Mouse (Mus musculus) stomach, embryonic 15.5 days (tissue): ENCODE data around the gene Nt5c3b. TPM values are rescaled to one million over a fixed set of nuclear protein-coding genes. Genes with fewer than 3 reads are reported as not detected.

Source experiments
- ATAC-seq: fragments of 200-750 bp; cut with Nextera tagmentation; 2 replicates; pipeline ENCODE4 v1.8.0; 2017; ENCODE audit warnings: low read depth, moderate number of reproducible peaks, moderate TSS enrichment; ENCODE audit not compliant: insufficient read depth, low FRiP score
- H3K27ac ChIP-seq: fragments of 300-500 bp; sonication (generic); 2 replicates; pipeline ENCODE4 v1.5.1; 2015; ENCODE audit warnings: mild to moderate bottlenecking, inconsistent platforms
- H3K27me3 ChIP-seq: fragments of 300-500 bp; sonication (generic); replicated peaks from 2 replicates; pipeline ENCODE4 v1.6.1; 2015; ENCODE audit warnings: inconsistent platforms
- H3K36me3 ChIP-seq: fragments of 300-500 bp; sonication (generic); 2 replicates; pipeline ENCODE4 v1.6.1; 2015; ENCODE audit warnings: inconsistent platforms
- H3K4me1 ChIP-seq: fragments of 300-500 bp; sonication (generic); 2 replicates; pipeline ENCODE4 v1.6.1; 2015; ENCODE audit warnings: inconsistent platforms
- H3K4me2 ChIP-seq: fragments of 300-500 bp; sonication (generic); 2 replicates; pipeline ENCODE4 v1.6.1; 2015; ENCODE audit warnings: mild to moderate bottlenecking, inconsistent platforms
- H3K4me3 ChIP-seq: fragments of 300-500 bp; sonication (generic); replicated peaks from 2 replicates; pipeline ENCODE4 v1.5.1; 2015; ENCODE audit warnings: inconsistent platforms
- H3K9ac ChIP-seq: fragments of 300-500 bp; sonication (generic); 2 replicates; pipeline ENCODE4 v1.6.1; 2015; ENCODE audit warnings: inconsistent platforms
- H3K9me3 ChIP-seq: fragments of 300-500 bp; sonication (generic); 2 replicates; pipeline ENCODE4 v1.6.1; 2016; ENCODE audit warnings: inconsistent platforms
- WGBS: fragments of 180-500 bp; shearing (Covaris S2); methylation state at CpG from one replicate; pipeline ENCODE4 v1.1.7; 2015; 5-methylcytosine and 5-hydroxymethylcytosine counted together
- polyA plus RNA-seq: library from polyadenylated mRNA; unstranded; fragments of >200 nt; fragmentation: Nextera tagmentation; extraction: Ambion mirVana; gene quantifications from 2 replicates; pipeline ENCODE4 v1.2.1, GENCODE M21; 2015

Nt5c3b gene
- polyA plus RNA-seq, 1 experiment from 2014 or later = 108 TPM

DNA sequence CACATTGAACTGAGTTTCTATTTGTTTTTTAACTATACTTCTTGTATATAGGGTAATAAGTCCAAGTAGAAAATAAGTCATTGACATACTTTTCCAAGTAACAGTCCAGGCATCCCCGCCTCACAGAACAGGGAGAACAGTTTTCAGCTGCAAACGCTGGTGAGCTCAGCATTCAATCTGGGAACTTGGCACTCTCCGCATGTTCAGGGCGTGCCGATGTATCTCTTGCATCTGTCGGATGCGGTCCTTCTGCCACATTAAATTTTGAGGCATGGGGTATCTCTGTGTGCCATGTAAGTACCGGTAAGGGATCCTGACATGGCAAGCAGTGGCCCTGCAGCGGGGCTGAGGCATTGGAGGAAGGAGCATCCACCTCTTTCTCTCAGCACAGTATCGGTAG, 21.1 kb upstream of the Nt5c3b start:
- Histone ChIP-seq H3K4me3 (no peak overlapping the region), H3K4me2 (no peak overlapping the region), H3K27me3 (no peaks in the 10 kb centered on the region), H3K36me3 (peaks cover 15% of the 10 kb centered on the region), H3K9ac (no peak overlapping the region), H3K9me3 (no peaks in the 10 kb centered on the region), H3K4me1 (no peaks in the 10 kb centered on the region), H3K27ac (no peak overlapping the region)
- no peak for ATAC-seq
- WGBS = 94% methylated on average over 10 of the region's 10 CpGs

DNA sequence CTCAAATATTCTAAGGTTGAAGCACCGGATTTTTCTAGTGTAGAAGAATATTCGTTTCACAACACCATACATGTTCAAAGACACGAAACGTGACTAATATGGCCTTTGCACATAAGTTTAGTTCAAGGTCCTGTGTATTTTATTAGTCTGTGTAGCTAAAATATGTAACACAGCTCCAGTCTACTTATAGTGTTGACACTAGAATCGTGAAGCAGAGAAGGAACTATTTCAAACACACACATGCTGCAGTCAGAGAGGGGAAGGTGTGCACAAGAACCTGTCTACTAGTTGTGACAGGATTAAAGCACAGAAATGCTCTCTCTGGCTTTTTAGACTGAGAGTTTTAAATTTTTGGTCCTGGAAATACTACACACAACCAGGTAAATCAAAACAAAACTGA, 16.1 kb upstream of the Nt5c3b start:
- Histone ChIP-seq H3K27ac (no peak overlapping the region), H3K36me3 (peaks cover 3% of the 10 kb centered on the region), H3K9ac (no peak overlapping the region), H3K4me1 (no peaks in the 10 kb centered on the region), H3K4me3 (no peak overlapping the region), H3K4me2 (no peak overlapping the region), H3K27me3 (no peaks in the 10 kb centered on the region), H3K9me3 (no peaks in the 10 kb centered on the region)
- 77% methylated on average over 5 of the region's 5 CpGs for WGBS
- ATAC-seq = no peak

- 62% methylated on average over 4 of the region's 4 CpGs for WGBS
Measured at GRCm38 (mm10) chr11:100457247-100457646, 15.6 kb upstream of the Nt5c3b start.

GRCm38 (mm10) chr11:100442625-100443024, 1.0 kb upstream of the Nt5c3b start:
- ATAC-seq = no peak
- 85% methylated on average over 6 of the region's 6 CpGs for WGBS
- Histone ChIP-seq H3K4me2 (no peak overlapping the region), H3K4me3 (no peak overlapping the region), H3K36me3 (peaks cover 3% of the 10 kb centered on the region), H3K27ac (no peak overlapping the region), H3K4me1 (peaks cover 12% of the 10 kb centered on the region; the same call in 1 of the 2 replicates), H3K9ac (no peak overlapping the region), H3K9me3 (no peaks in the 10 kb centered on the region), H3K27me3 (no peaks in the 10 kb centered on the region)

More at GRCm38 (mm10) chr11:100457247-100457646, 15.6 kb upstream of the Nt5c3b start:
- H3K36me3 ChIP-seq = peaks cover 1% of the 10 kb centered on the region; the same call in 1 of the 2 replicates
- H3K27me3 ChIP-seq = no peaks in the 10 kb centered on the region
- no peak overlapping the region for H3K27ac ChIP-seq
- H3K4me3 ChIP-seq = no peak overlapping the region
- H3K4me1 ChIP-seq = no peaks in the 10 kb centered on the region
- no peak for ATAC-seq
- H3K4me2 ChIP-seq = no peak overlapping the region
- no peaks in the 10 kb centered on the region for H3K9me3 ChIP-seq
- no peak overlapping the region for H3K9ac ChIP-seq

- peak; percentile 96 for ATAC-seq
- Histone ChIP-seq H3K4me1 (peaks cover 12% of the 10 kb centered on the region; the same call in 1 of the 2 replicates), H3K36me3 (peaks cover 17% of the 10 kb centered on the region), H3K27me3 (no peaks in the 10 kb centered on the region), H3K4me2 (peak overlapping the region; percentile 76), H3K9me3 (no peaks in the 10 kb centered on the region), H3K9ac (peak overlapping the region; percentile 65), H3K4me3 (peak overlapping the region; percentile 67), H3K27ac (peak overlapping the region; percentile 37; the same call in 1 of the 2 replicates)
- 1% methylated on average over 52 of the region's 52 CpGs for WGBS
Measured at GRCm38 (mm10) chr11:100440691-100441522, 701 bp downstream of the Nt5c3b start.

GRCm38 (mm10) chr11:100437901-100438300, 3.7 kb downstream of the Nt5c3b start:
- Histone ChIP-seq H3K9me3 (no peaks in the 10 kb centered on the region), H3K27me3 (no peaks in the 10 kb centered on the region), H3K9ac (no peak overlapping the region), H3K4me3 (no peak overlapping the region), H3K4me2 (no peak overlapping the region), H3K27ac (no peak overlapping the region), H3K4me1 (peaks cover 12% of the 10 kb centered on the region; the same call in 1 of the 2 replicates), H3K36me3 (peaks cover 29% of the 10 kb centered on the region)
- ATAC-seq = no peak
- WGBS = 59% methylated on average over 1 of the region's 1 CpGs

DNA sequence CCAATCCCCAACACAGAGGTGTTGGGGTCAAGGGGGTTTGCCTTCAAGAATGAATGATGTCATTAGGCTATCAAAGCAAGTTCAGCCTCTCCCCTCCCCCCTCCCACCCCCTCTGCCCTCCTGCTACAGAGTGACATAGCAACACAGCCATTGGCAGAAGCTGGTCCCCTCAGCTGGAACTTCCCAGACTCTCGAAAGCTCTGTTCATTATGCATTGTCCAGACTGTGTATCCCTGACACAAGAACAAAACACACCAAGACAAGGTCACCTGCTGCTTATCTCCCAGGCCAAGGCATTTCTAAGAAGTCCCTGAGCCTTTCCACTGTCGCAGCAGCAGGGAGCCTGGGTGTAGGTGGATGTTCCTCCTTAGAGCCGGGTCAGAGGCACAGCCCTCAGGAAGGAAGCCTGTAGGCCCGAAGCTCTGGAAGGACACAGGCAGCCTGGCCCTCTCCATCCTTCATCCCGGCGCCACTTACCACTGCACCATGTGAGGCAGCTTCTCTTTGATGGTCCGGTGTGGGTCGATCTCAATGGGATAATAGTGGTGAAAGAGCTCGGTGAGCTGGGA, 5.8 kb downstream of the Nt5c3b start:
- 90% methylated on average over 9 of the region's 9 CpGs for whole genome bisulfite sequencing
- peaks cover 9% of the 10 kb centered on the region; the same call in 1 of the 2 replicates for H3K4me1 ChIP-seq
- H3K9me3 ChIP-seq = no peaks in the 10 kb centered on the region
- H3K27me3 ChIP-seq = no peaks in the 10 kb centered on the region
- no peak overlapping the region for H3K9ac ChIP-seq
- H3K4me3 ChIP-seq = no peak overlapping the region
- no peak overlapping the region for H3K4me2 ChIP-seq
- H3K27ac ChIP-seq = no peak overlapping the region
- no peak for ATAC-seq
- H3K36me3 ChIP-seq = peaks cover 31% of the 10 kb centered on the region

DNA sequence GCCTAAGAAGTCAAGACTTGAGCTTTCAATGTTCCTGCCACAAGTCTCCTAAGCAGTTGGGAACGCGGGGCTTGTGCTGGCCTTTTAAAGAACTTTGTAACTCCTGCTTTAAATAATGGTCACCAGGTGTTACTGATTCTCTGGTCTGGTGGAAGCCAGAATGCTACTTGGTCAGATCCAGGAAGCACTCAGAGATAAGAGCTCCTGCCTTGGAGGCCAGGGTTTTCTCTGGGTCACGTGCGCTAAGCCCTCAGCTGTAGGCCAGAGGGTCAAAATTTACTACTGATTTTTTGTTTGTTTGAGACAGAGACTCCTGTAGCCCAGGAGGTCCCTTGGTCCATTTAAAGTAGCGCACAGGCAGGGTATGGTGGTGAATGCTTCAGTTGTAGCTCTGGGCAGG, 9.6 kb downstream of the Nt5c3b start:
- no peak for ATAC-seq

GRCm38 (mm10) chr11:100430052-100430451, 11.6 kb downstream of the Nt5c3b start:
- 84% methylated on average over 7 of the region's 7 CpGs for WGBS
- no peaks in the 10 kb centered on the region for H3K9me3 ChIP-seq
- H3K4me3 ChIP-seq = no peak overlapping the region
- no peaks in the 10 kb centered on the region for H3K27me3 ChIP-seq
- no peak overlapping the region for H3K9ac ChIP-seq
- no peak overlapping the region for H3K4me2 ChIP-seq
- H3K36me3 ChIP-seq = peaks cover 13% of the 10 kb centered on the region; the same call in 1 of the 2 replicates
- no peak overlapping the region for H3K27ac ChIP-seq
- no peaks in the 10 kb centered on the region for H3K4me1 ChIP-seq
- ATAC-seq = no peak

More for the DNA sequence above, 9.6 kb downstream of the Nt5c3b start:
- H3K9me3 ChIP-seq = no peaks in the 10 kb centered on the region
- H3K4me1 ChIP-seq = no peaks in the 10 kb centered on the region
- no peaks in the 10 kb centered on the region for H3K27me3 ChIP-seq
- H3K36me3 ChIP-seq = peaks cover 25% of the 10 kb centered on the region
- H3K27ac ChIP-seq = no peak overlapping the region
- 88% methylated on average over 5 of the region's 5 CpGs for WGBS
- no peak overlapping the region for H3K4me3 ChIP-seq
- H3K9ac ChIP-seq = no peak overlapping the region
- no peak overlapping the region for H3K4me2 ChIP-seq

- H3K4me3 ChIP-seq = no peak overlapping the region
- peaks cover 19% of the 10 kb centered on the region for H3K36me3 ChIP-seq
- H3K4me1 ChIP-seq = no peaks in the 10 kb centered on the region
- no peak for ATAC-seq
- H3K9me3 ChIP-seq = no peaks in the 10 kb centered on the region
- H3K27me3 ChIP-seq = no peaks in the 10 kb centered on the region
- H3K9ac ChIP-seq = no peak overlapping the region
- WGBS = 56% methylated on average over 9 of the region's 9 CpGs
- H3K27ac ChIP-seq = peak overlapping the region; percentile 22; the same call in 1 of the 2 replicates
- H3K4me2 ChIP-seq = no peak overlapping the region
Measured at GRCm38 (mm10) chr11:100428612-100429199, 12.9 kb downstream of the Nt5c3b start.

DNA sequence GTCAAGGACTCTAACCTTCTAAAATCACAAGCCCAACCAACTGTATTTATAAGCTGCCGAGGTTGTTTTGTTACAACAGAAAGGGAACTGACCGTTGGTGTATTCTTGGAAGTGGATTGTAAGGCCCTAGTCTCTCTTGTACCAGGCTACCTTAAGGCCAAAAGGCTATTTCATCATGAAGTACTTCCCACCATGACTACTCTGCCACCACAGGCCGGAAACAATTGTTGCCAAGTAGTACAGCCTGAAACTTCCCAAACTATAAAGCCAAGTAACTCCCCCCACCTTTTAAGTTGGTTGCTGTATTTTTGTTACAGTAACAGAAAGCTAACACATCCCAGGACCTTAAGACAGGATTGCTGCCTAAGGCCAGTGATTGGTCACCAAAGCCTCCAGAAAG, 14.8 kb downstream of the Nt5c3b start:
- 78% methylated on average over 3 of the region's 3 CpGs for WGBS
- no peak overlapping the region for H3K9ac ChIP-seq
- no peak overlapping the region for H3K27ac ChIP-seq
- no peaks in the 10 kb centered on the region for H3K27me3 ChIP-seq
- peaks cover 21% of the 10 kb centered on the region for H3K36me3 ChIP-seq
- H3K9me3 ChIP-seq = no peaks in the 10 kb centered on the region
- ATAC-seq = no peak
- H3K4me3 ChIP-seq = no peak overlapping the region
- no peak overlapping the region for H3K4me2 ChIP-seq
- no peaks in the 10 kb centered on the region for H3K4me1 ChIP-seq

GRCm38 (mm10) chr11:100425851-100426250, 15.8 kb downstream of the Nt5c3b start:
- Histone ChIP-seq H3K4me3 (no peak overlapping the region), H3K27ac (no peak overlapping the region), H3K4me1 (no peaks in the 10 kb centered on the region), H3K36me3 (peaks cover 20% of the 10 kb centered on the region), H3K4me2 (no peak overlapping the region), H3K27me3 (no peaks in the 10 kb centered on the region), H3K9ac (no peak overlapping the region), H3K9me3 (no peaks in the 10 kb centered on the region)
- WGBS = 23% methylated on average over 7 of the region's 7 CpGs
- ATAC-seq = no peak
